Mouse (Mus musculus): ENCODE data around the gene Med13l.

DNA sequence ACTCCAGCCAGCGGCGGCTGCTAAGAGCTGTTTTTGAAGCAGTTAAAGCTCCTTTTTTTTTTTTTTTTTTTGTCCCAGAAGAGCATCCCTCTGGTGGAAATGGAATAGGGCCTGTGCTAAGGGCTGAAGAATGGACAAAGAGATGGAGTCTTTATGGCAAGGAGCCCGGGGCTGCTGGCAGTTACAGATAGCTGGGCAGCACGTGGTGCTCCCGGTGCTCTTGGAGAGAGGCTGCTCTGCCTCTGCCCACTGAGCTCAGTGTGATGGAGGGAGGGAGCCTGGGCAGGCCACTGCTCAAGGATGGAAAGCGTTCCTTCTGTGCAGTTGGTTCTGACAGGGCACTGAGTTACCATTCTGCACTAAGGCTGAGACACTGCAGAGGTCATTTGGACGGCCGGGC lies 53.6 kb downstream of the Med13l start:
- TF ChIP-seq GATA1 (IDR thresholded peaks at IDR 0.05; ENCODE audit: low read length) (no peak), TAL1 (IDR thresholded peaks at IDR 0.05; ENCODE audit: low read length) (no peak)

Measured in erythroblast, embryonic 14.5 days (primary cell).